Comparison of ENCODE assay signal across 14 mouse cellular contexts in genomic region chr1:138839809-138840430, GRCm38 (mm10). TPM values are rescaled to one million over a fixed set of nuclear protein-coding genes. Genes with fewer than 3 reads are reported as not detected.
DNase-seq lines count a peak whose midpoint lies in the region; ATAC-seq lines count a peak whose summit lies in the region.
"Had no signal": no experiment of that assay in that cellular context is flagged by ENCODE, and none has a peak within 500 bp of the region (broad histone marks: within the 10 kb centered on the region; RNA-seq: fewer than 3 reads in every experiment).

No protein-coding gene starts in this region.

- intact Hi-C loops in gastrocnemius, postnatal 14 days (cut with DNase I; ENCODE audit: low total_unique reads) = loop anchor here (5.0 to 10.0 kb wide), 4 partner anchors 242 to 585 kb away; partner anchors contain the start of gene Zbtb41

- H3K4me2 ChIP-seq in forebrain, embryonic 13.5 days = peak overlapping the region; percentile 74
- peak overlapping the region; percentile 71 for H3K4me2 ChIP-seq in midbrain, embryonic 16.5 days (ENCODE audit: low read length)
- no peak overlapping the region for H3K4me2 ChIP-seq in liver, embryonic 11.5 days
- H3K4me2 ChIP-seq: kidney, embryonic 15.5 days had no signal

- H3K9me3 ChIP-seq in forebrain, embryonic 13.5 days (replicated peaks) = no peaks in the 10 kb centered on the region
- no peaks in the 10 kb centered on the region for H3K9me3 ChIP-seq in midbrain, embryonic 16.5 days (replicated peaks; ENCODE audit: control insufficient read depth, low read length, poor library complexity, severe bottlenecking)
- H3K9me3 ChIP-seq in liver, embryonic 11.5 days (ENCODE audit: control insufficient read depth, low read length) = no peaks in the 10 kb centered on the region
- H3K9me3 ChIP-seq: G1E; heart, embryonic 13.5 days; kidney, embryonic 15.5 days had no signal

- peak; percentile 42 for DNase-seq in embryo, embryonic 9.5 days (ENCODE audit: extremely low spot score)
- DNase-seq in embryo, embryonic 10 days (ENCODE audit: low spot score) = no peak
- peak; percentile 39 for DNase-seq in induced T-regulatory cell, adult 2 months (ENCODE audit: low read depth)
- no peak for DNase-seq in frontal cortex, postnatal 36 days (ENCODE audit: low spot score in 2 of 2)
- no peak for DNase-seq in liver, embryonic 11.5 days (ENCODE audit: low spot score)
- no peak for DNase-seq in gastrocnemius, postnatal 14 days

- peak overlapping the region; percentile 56 for H3K4me3 ChIP-seq in forebrain, embryonic 13.5 days
- peak overlapping the region; percentile 50 for H3K4me3 ChIP-seq in midbrain, embryonic 16.5 days (ENCODE audit: low read depth, low read length)
- H3K4me3 ChIP-seq in liver, embryonic 11.5 days (ENCODE audit: low read depth, low read length) = no peak overlapping the region
- H3K4me3 ChIP-seq: kidney, embryonic 15.5 days had no signal

- no peak for ATAC-seq in forebrain, embryonic 13.5 days
- no peak for ATAC-seq in midbrain, embryonic 16.5 days
- no peak for ATAC-seq in liver, embryonic 11.5 days (replicated peaks; ENCODE audit: low FRiP score)
- ATAC-seq: activated CD4-positive, CD25-positive, alpha-beta regulatory T cell, adult 4 months had no signal

- H3K4me1 ChIP-seq in forebrain, embryonic 13.5 days = peaks cover 58% of the 10 kb centered on the region
- H3K4me1 ChIP-seq in midbrain, embryonic 16.5 days (ENCODE audit: control insufficient read depth, insufficient read depth, low read length) = no peaks in the 10 kb centered on the region
- H3K4me1 ChIP-seq in liver, embryonic 11.5 days (replicated peaks; ENCODE audit: control insufficient read depth, insufficient read depth, low read length) = peaks cover 3% of the 10 kb centered on the region; the same call in 1 of the 2 replicates

- peak overlapping the region; percentile 73 for H3K27ac ChIP-seq in forebrain, embryonic 13.5 days
- H3K27ac ChIP-seq in midbrain, embryonic 16.5 days (ENCODE audit: low read length) = peak overlapping the region; percentile 94
- H3K27ac ChIP-seq in liver, embryonic 11.5 days (ENCODE audit: low read depth, low read length) = no peak overlapping the region
- H3K27ac ChIP-seq: heart, embryonic 13.5 days; kidney, embryonic 15.5 days; stomach, postnatal 0 days had no signal

- no peaks in the 10 kb centered on the region for H3K36me3 ChIP-seq in forebrain, embryonic 13.5 days (ENCODE audit: poor library complexity, severe bottlenecking)
- no peaks in the 10 kb centered on the region for H3K36me3 ChIP-seq in midbrain, embryonic 16.5 days (ENCODE audit: control insufficient read depth, insufficient read depth, low read length)
- H3K36me3 ChIP-seq in liver, embryonic 11.5 days (ENCODE audit: control insufficient read depth, insufficient read depth, low read length) = no peaks in the 10 kb centered on the region
- H3K36me3 ChIP-seq: G1E; heart, embryonic 13.5 days; kidney, embryonic 15.5 days had no signal

- H3K27me3 ChIP-seq in forebrain, embryonic 13.5 days = peaks cover 75% of the 10 kb centered on the region
- H3K27me3 ChIP-seq in midbrain, embryonic 16.5 days (ENCODE audit: control insufficient read depth, insufficient read depth, low read depth, low read length) = peaks cover 23% of the 10 kb centered on the region
- peaks cover 95% of the 10 kb centered on the region for H3K27me3 ChIP-seq in liver, embryonic 11.5 days (replicated peaks; ENCODE audit: control insufficient read depth, insufficient read depth, low read length)

- H3K9ac ChIP-seq in forebrain, embryonic 13.5 days = peak overlapping the region; percentile 74
- H3K9ac ChIP-seq in midbrain, embryonic 16.5 days (ENCODE audit: low read depth, low read length) = peak overlapping the region; percentile 74
- no peak overlapping the region for H3K9ac ChIP-seq in liver, embryonic 11.5 days (ENCODE audit: low read depth, low read length)
- H3K9ac ChIP-seq: heart, embryonic 13.5 days; kidney, embryonic 15.5 days had no signal

- WGBS in forebrain, embryonic 13.5 days = 3% methylated on average over 16 of the region's 16 CpGs
- WGBS in midbrain, embryonic 16.5 days = 2% methylated on average over 16 of the region's 16 CpGs
- 10% methylated on average over 16 of the region's 16 CpGs for WGBS in liver, embryonic 11.5 days

RNA-seq across cellular contexts. Expression of gene Lhx9, which starts 8.5 kb away (rescaled TPM):
- polyA plus RNA-seq in forebrain, embryonic 13.5 days (2015; fragmentation: Nextera tagmentation; extraction: Ambion mirVana) = 32.7 and 35.8 TPM in 2 replicates
- 127 and 159 TPM in 2 replicates for polyA plus RNA-seq in midbrain, embryonic 16.5 days (2015; fragmentation: Nextera tagmentation; extraction: Ambion mirVana)
- 2.5 and 3.8 TPM in 2 replicates for polyA plus RNA-seq in liver, embryonic 11.5 days (2014; fragmentation: Nextera tagmentation; extraction: Ambion mirVana)
- not detected for total RNA-seq in gastrocnemius, postnatal 14 days (2021)
- polyA plus RNA-seq: activated CD4-positive, CD25-positive, alpha-beta regulatory T cell, adult 4 months; lung, embryonic 16.5 days had no signal

RNA-seq across cellular contexts. Expression of gene 2310009B15Rik, which starts 16.7 kb away (rescaled TPM):
- 51.7 and 53.0 TPM in 2 replicates for polyA plus RNA-seq in forebrain, embryonic 13.5 days (2015; fragmentation: Nextera tagmentation; extraction: Ambion mirVana)
- polyA plus RNA-seq in midbrain, embryonic 16.5 days (2015; fragmentation: Nextera tagmentation; extraction: Ambion mirVana) = 35.9 and 36.3 TPM in 2 replicates
- polyA plus RNA-seq in liver, embryonic 11.5 days (2014; fragmentation: Nextera tagmentation; extraction: Ambion mirVana) = 27.8 and 31.4 TPM in 2 replicates
- 10 to 100 TPM; 15.0 to 16.0 TPM for total RNA-seq in gastrocnemius, postnatal 14 days (2021)

Comparison
In these comparisons a context has a peak if more than half of its experiments do, and no peak if none do; other contexts are left out.
1. DNase-seq: peak in embryo, embryonic 9.5 days (single experiment) and induced T-regulatory cell, adult 2 months (single experiment); none in embryo, embryonic 10 days (single experiment), frontal cortex, postnatal 36 days (0 of 2), liver, embryonic 11.5 days (single experiment) and gastrocnemius, postnatal 14 days (single experiment).